ENCODE assay signal across 42 mouse cellular contexts in the genomic region with DNA sequence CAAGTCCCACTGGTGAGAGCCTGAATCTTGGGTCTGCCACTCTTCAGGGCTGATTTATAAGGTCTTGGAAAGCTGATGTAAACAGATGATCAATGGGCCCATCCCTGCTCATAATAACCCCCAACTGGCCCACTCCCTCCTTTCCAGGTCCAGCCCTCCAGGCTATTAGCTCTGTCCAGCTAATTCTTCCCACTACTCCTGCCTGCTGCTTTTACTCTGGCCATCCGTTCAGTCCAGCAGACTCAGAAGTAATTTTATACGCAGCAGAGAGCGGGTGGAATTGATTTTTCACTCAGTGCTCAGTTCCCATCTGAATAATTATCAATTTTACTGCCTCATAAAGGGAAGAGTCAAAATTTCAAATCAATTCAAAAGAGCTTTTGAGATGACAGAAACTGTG. TPM values are rescaled to one million over a fixed set of nuclear protein-coding genes. Genes with fewer than 3 reads are reported as not detected.
"Had no signal": no experiment of that assay in that cellular context is flagged by ENCODE, and none has a peak within 500 bp of the region (broad histone marks: within the 10 kb centered on the region; RNA-seq: fewer than 3 reads in every experiment).

No protein-coding gene starts in this region.

- H3K4me3 ChIP-seq: gastrocnemius, adult 2 months; heart, embryonic 10.5 days; heart, embryonic 12.5 days; hindbrain, embryonic 10.5 days; hindbrain, embryonic 13.5 days; hindbrain, embryonic 15.5 days; intestine, embryonic 15.5 days; limb, embryonic 13.5 days; limb, embryonic 15.5 days had no signal

- ATAC-seq: forebrain, embryonic 16.5 days; inflammation-experienced regulatory T-cells, adult 6 months; intestine, embryonic 15.5 days; intestine, postnatal 0 days had no signal

- DNase-seq: gastrocnemius, adult 2 months; gastrocnemius, postnatal 10 days; gastrocnemius, postnatal 25 days; heart, postnatal 10 days; heart, postnatal 4 days; kidney, adult 18-20 months; kidney, adult 8-10 months; kidney, postnatal 10 days; kidney, postnatal 25 days; layer of hippocampus, adult 9-11 months; layer of hippocampus, postnatal 36 days; left cerebral cortex, postnatal 4 days had no signal

- H3K9me3 ChIP-seq: heart, embryonic 10.5 days; heart, embryonic 12.5 days; hindbrain, embryonic 10.5 days; hindbrain, embryonic 13.5 days; hindbrain, embryonic 15.5 days; intestine, embryonic 15.5 days; limb, embryonic 13.5 days; limb, embryonic 15.5 days had no signal

- H3K27me3 ChIP-seq: heart, embryonic 12.5 days; hindbrain, embryonic 13.5 days; hindbrain, embryonic 15.5 days; intestine, embryonic 15.5 days; limb, embryonic 13.5 days; limb, embryonic 15.5 days had no signal

- H3K27ac ChIP-seq: gastrocnemius, adult 2 months; heart, embryonic 10.5 days; hindbrain, embryonic 10.5 days; hindbrain, embryonic 13.5 days; hindbrain, embryonic 15.5 days; intestine, embryonic 15.5 days; limb, embryonic 13.5 days; limb, embryonic 15.5 days had no signal

- H3K36me3 ChIP-seq: heart, embryonic 10.5 days; heart, embryonic 12.5 days; hindbrain, embryonic 10.5 days; hindbrain, embryonic 13.5 days; hindbrain, embryonic 15.5 days; intestine, embryonic 15.5 days; limb, embryonic 13.5 days; limb, embryonic 15.5 days had no signal

- H3K4me2 ChIP-seq: heart, embryonic 12.5 days; hindbrain, embryonic 13.5 days; hindbrain, embryonic 15.5 days; intestine, embryonic 15.5 days; limb, embryonic 13.5 days; limb, embryonic 15.5 days had no signal

- H3K9ac ChIP-seq: heart, embryonic 12.5 days; hindbrain, embryonic 13.5 days; hindbrain, embryonic 15.5 days; intestine, embryonic 15.5 days; limb, embryonic 13.5 days; limb, embryonic 15.5 days had no signal

- H3K4me1 ChIP-seq: heart, embryonic 10.5 days; heart, embryonic 12.5 days; hindbrain, embryonic 10.5 days; hindbrain, embryonic 13.5 days; hindbrain, embryonic 15.5 days; intestine, embryonic 15.5 days; limb, embryonic 13.5 days; limb, embryonic 15.5 days had no signal

RNA-seq across cellular contexts. Expression of gene Gm12117, which starts 36.2 kb away (rescaled TPM):
- total RNA-seq: gastrocnemius, adult 2 months; gastrocnemius, postnatal 10 days; gastrocnemius, postnatal 25 days; granulocyte monocyte progenitor cell, adult 5-6 weeks; heart, adult 8-10 months; heart, postnatal 10 days; heart, postnatal 25 days; layer of hippocampus, postnatal 36 days; liver, adult 2 months had no signal
- polyA plus RNA-seq: forebrain, embryonic 16.5 days; heart, embryonic 12.5 days; heart, embryonic 14.5 days; heart, embryonic 16.5 days; hindbrain, embryonic 10.5 days; hindbrain, embryonic 13.5 days; inflammation-experienced regulatory T-cells, adult 6 months; intestine, embryonic 15.5 days; intestine, postnatal 0 days; kidney, embryonic 14.5 days; kidney, embryonic 16.5 days; limb, embryonic 11.5 days; limb, embryonic 13.5 days; limb, embryonic 15.5 days; liver, adult 2 months had no signal

RNA-seq across cellular contexts. Expression of gene Tlx3, which starts 36.9 kb away (rescaled TPM):
- total RNA-seq: gastrocnemius, adult 2 months; gastrocnemius, postnatal 10 days; gastrocnemius, postnatal 25 days; gastrocnemius, postnatal 4 days; granulocyte monocyte progenitor cell, adult 5-6 weeks; heart, adult 8-10 months; heart, postnatal 10 days; heart, postnatal 25 days; heart, postnatal 4 days; layer of hippocampus, adult 18-20 months; layer of hippocampus, adult 8-10 months; layer of hippocampus, postnatal 14 days; layer of hippocampus, postnatal 36 days; left cerebral cortex, adult 18-20 months; left cerebral cortex, adult 8-10 months; left cerebral cortex, postnatal 10 days; left cerebral cortex, postnatal 25 days; left cerebral cortex, postnatal 4 days; liver, adult 2 months had no signal
- polyA plus RNA-seq: forebrain, embryonic 16.5 days; frontal cortex, adult 2 months; heart, embryonic 12.5 days; heart, embryonic 16.5 days; inflammation-experienced regulatory T-cells, adult 6 months; intestine, postnatal 0 days; kidney, embryonic 14.5 days; large intestine, adult 2 months; limb, embryonic 11.5 days; limb, embryonic 13.5 days; limb, embryonic 15.5 days; liver, adult 2 months had no signal
